Mouse (Mus musculus) granulocyte monocyte progenitor cell, adult 5-6 weeks (primary cell): Measurements from ENCODE around the gene Recql5. TPM values are rescaled to one million over a fixed set of nuclear protein-coding genes. Genes with fewer than 3 reads are reported as not detected.
A peak's percentile ranks its signal among the peaks of the same experiment; 100 is the strongest.
"Not testable (repeated sequence)": the region's sequence is repeated elsewhere in the genome, so short reads cannot be mapped to it uniquely, and the experiment has no call there.

Experiments
- ATAC-seq: replicated peaks from 2 replicates; pipeline ENCODE4 v1.8.0; 2016; ENCODE audit warnings: mild to moderate bottlenecking, moderate TSS enrichment, inconsistent platforms; ENCODE audit not compliant: poor library complexity, severe bottlenecking
- total RNA-seq, 2 experiments: library from RNA; stranded (forward) in 1 of 2; stranded (reverse) in 1 of 2; fragments of 200-712, 200-1000 nt in 1 of 2; fragments of >200 nt in 1 of 2; fragmentation: Nextera tagmentation in 1 of 2; gene quantifications; 2 replicates each; pipeline ENCODE4 v1.2.3; 2014 to 2017

Gene Recql5
- total RNA-seq, 2 experiments from 2014 or later = 18.9 to 22.8 TPM

- no peak for ATAC-seq
Measured at GRCm38 (mm10) chr11:115875935-115876334, 57.3 kb downstream of the Recql5 start.

- no peak for ATAC-seq
Measured at GRCm38 (mm10) chr11:115872437-115872836, 60.8 kb downstream of the Recql5 start.

- ATAC-seq = peak; percentile 69
Measured at GRCm38 (mm10) chr11:115869393-115869792, 63.9 kb downstream of the Recql5 start.

GRCm38 (mm10) chr11:115863895-115864294 is 69.4 kb downstream of the Recql5 start:
- ATAC-seq = no peak

- peak; percentile 89 for ATAC-seq
Measured at GRCm38 (mm10) chr11:115859143-115859945, 73.9 kb downstream of the Recql5 start.

GRCm38 (mm10) chr11:115858354-115858753 is 74.9 kb downstream of the Recql5 start, which contains the start of gene Myo15b:
Gene Myo15b, plus strand, starts transcription at chr11:115858406.
- ATAC-seq = no peak

GRCm38 (mm10) chr11:115857936-115858335 is 75.3 kb downstream of the Recql5 start:
- ATAC-seq = no peak

GRCm38 (mm10) chr11:115857146-115857545 is 76.1 kb downstream of the Recql5 start:
- not testable (repeated sequence) for ATAC-seq

- no peak for ATAC-seq
Measured at GRCm38 (mm10) chr11:115854674-115855073, 78.6 kb downstream of the Recql5 start.

GRCm38 (mm10) chr11:115845819-115846218 is 87.5 kb downstream of the Recql5 start:
- no peak for ATAC-seq

- ATAC-seq = no peak
Measured at GRCm38 (mm10) chr11:115844240-115844639, 89.0 kb downstream of the Recql5 start.

- ATAC-seq = no peak
Measured at GRCm38 (mm10) chr11:115843891-115844239, 89.4 kb downstream of the Recql5 start.

- no peak for ATAC-seq
Measured at GRCm38 (mm10) chr11:115843141-115843890, 90.0 kb downstream of the Recql5 start.

Other genes starting within 250 kb of the Recql5 start
- 106 and 112 TPM in 2 replicates for gene Grb2, start 224.9 kb downstream of the Recql5 start, total RNA-seq (2014; fragmentation: Nextera tagmentation)
- 40.4 and 56.0 TPM in 2 replicates for gene Grb2, start 224.9 kb downstream of the Recql5 start, total RNA-seq (2017)
- gene Tmem94, start 168.0 kb downstream of the Recql5 start, total RNA-seq (2014; fragmentation: Nextera tagmentation) = 17.6 and 33.4 TPM in 2 replicates
- 9.0 and 17.2 TPM in 2 replicates for gene Tmem94, start 168.0 kb downstream of the Recql5 start, total RNA-seq (2017)
- gene Caskin2, start 119.8 kb downstream of the Recql5 start, total RNA-seq (2014; fragmentation: Nextera tagmentation) = 1.9 and 5.1 TPM in 2 replicates
- 1.7 and 3.5 TPM in 2 replicates for gene Caskin2, start 119.8 kb downstream of the Recql5 start, total RNA-seq (2017)
- gene Tsen54, start 118.8 kb downstream of the Recql5 start, total RNA-seq (2014; fragmentation: Nextera tagmentation) = 21.9 and 22.5 TPM in 2 replicates
- gene Tsen54, start 118.8 kb downstream of the Recql5 start, total RNA-seq (2017) = 8.5 and 18.6 TPM in 2 replicates
- 4.2 and 11.3 TPM in 2 replicates for gene Llgl2, start 109.4 kb downstream of the Recql5 start, total RNA-seq (2014; fragmentation: Nextera tagmentation)
- 2.8 and 4.1 TPM in 2 replicates for gene Llgl2, start 109.4 kb downstream of the Recql5 start, total RNA-seq (2017)
- gene Myo15b, start 75.1 kb downstream of the Recql5 start, total RNA-seq (2014; fragmentation: Nextera tagmentation) = 4.4 and 5.4 TPM in 2 replicates
- 1.1 and 2.1 TPM in 2 replicates for gene Myo15b, start 75.1 kb downstream of the Recql5 start, total RNA-seq (2017)
- 7.1 and 10.4 TPM in 2 replicates for gene Smim5, start 33.5 kb downstream of the Recql5 start, total RNA-seq (2014; fragmentation: Nextera tagmentation)
- 3.5 and 7.8 TPM in 2 replicates for gene Smim5, start 33.5 kb downstream of the Recql5 start, total RNA-seq (2017)
- 0.88 and 2.3 TPM in 2 replicates for gene Smim6, start 21.5 kb downstream of the Recql5 start, total RNA-seq (2014; fragmentation: Nextera tagmentation)
- 0.69 TPM in 1 of 2 replicates, not detected in the other for gene Smim6, start 21.5 kb downstream of the Recql5 start, total RNA-seq (2017)
- 20.4 and 44.5 TPM in 2 replicates for gene Sap30bp, start 195 bp downstream of the Recql5 start, total RNA-seq (2014; fragmentation: Nextera tagmentation)
- 145 and 211 TPM in 2 replicates for gene Sap30bp, start 195 bp downstream of the Recql5 start, total RNA-seq (2017)
- not detected in 2 replicates for gene Itgb4, start 41.2 kb upstream of the Recql5 start, total RNA-seq (2014; fragmentation: Nextera tagmentation)
- gene Itgb4, start 41.2 kb upstream of the Recql5 start, total RNA-seq (2017) = not detected in 2 replicates
- gene Galk1, start 79.2 kb upstream of the Recql5 start, total RNA-seq (2014; fragmentation: Nextera tagmentation) = 36.7 and 62.2 TPM in 2 replicates
- 41.3 and 52.3 TPM in 2 replicates for gene Galk1, start 79.2 kb upstream of the Recql5 start, total RNA-seq (2017)
- gene H3f3b, start 94.5 kb upstream of the Recql5 start, total RNA-seq (2014; fragmentation: Nextera tagmentation) = 447 and 460 TPM in 2 replicates
- gene H3f3b, start 94.5 kb upstream of the Recql5 start, total RNA-seq (2017) = 931 and 1,017 TPM in 2 replicates
- gene Unk, start 96.8 kb upstream of the Recql5 start, total RNA-seq (2014; fragmentation: Nextera tagmentation) = 25.4 and 40.0 TPM in 2 replicates
- 15.2 and 19.9 TPM in 2 replicates for gene Unk, start 96.8 kb upstream of the Recql5 start, total RNA-seq (2017)
- gene Unc13d, start 144.5 kb upstream of the Recql5 start, total RNA-seq (2014; fragmentation: Nextera tagmentation) = 19.1 and 26.7 TPM in 2 replicates
- 18.2 and 21.1 TPM in 2 replicates for gene Unc13d, start 144.5 kb upstream of the Recql5 start, total RNA-seq (2017)
- gene Wbp2, start 153.5 kb upstream of the Recql5 start, total RNA-seq (2014; fragmentation: Nextera tagmentation) = 83.3 and 96.6 TPM in 2 replicates
- gene Wbp2, start 153.5 kb upstream of the Recql5 start, total RNA-seq (2017) = 13.6 and 17.3 TPM in 2 replicates
- 1.9 TPM in 1 of 2 replicates, not detected in the other for gene Trim47, start 193.7 kb upstream of the Recql5 start, total RNA-seq (2014; fragmentation: Nextera tagmentation)
- gene Trim47, start 193.7 kb upstream of the Recql5 start, total RNA-seq (2017) = 3.1 TPM in 1 of 2 replicates, not detected in the other
- 11.6 and 18.1 TPM in 2 replicates for gene Trim65, start 197.7 kb upstream of the Recql5 start, total RNA-seq (2014; fragmentation: Nextera tagmentation)
- gene Trim65, start 197.7 kb upstream of the Recql5 start, total RNA-seq (2017) = 3.7 and 7.0 TPM in 2 replicates
- gene Mrpl38, start 205.4 kb upstream of the Recql5 start, total RNA-seq (2014; fragmentation: Nextera tagmentation) = 52.1 and 60.1 TPM in 2 replicates
- 22.8 and 29.6 TPM in 2 replicates for gene Mrpl38, start 205.4 kb upstream of the Recql5 start, total RNA-seq (2017)
- 14.1 and 22.2 TPM in 2 replicates for gene Fbf1, start 234.7 kb upstream of the Recql5 start, total RNA-seq (2014; fragmentation: Nextera tagmentation)
- gene Fbf1, start 234.7 kb upstream of the Recql5 start, total RNA-seq (2017) = 15.3 and 22.8 TPM in 2 replicates